Mouse (Mus musculus) myocyte (in vitro differentiated cells): ENCODE measurements around the gene Zdhhc17. TPM values are rescaled to one million over a fixed set of nuclear protein-coding genes. Genes with fewer than 3 reads are reported as not detected.

Source experiments
- H3K27me3 ChIP-seq: one replicate; pipeline ENCODE4 v1.6.1; 2011; ENCODE audit not compliant: control insufficient read depth, insufficient read depth, insufficient read length
- H3K36me3 ChIP-seq: one replicate; pipeline ENCODE4 v1.6.1; 2011; ENCODE audit not compliant: control insufficient read depth, insufficient read depth
- H3K4me2 ChIP-seq: one replicate; pipeline ENCODE4 v1.6.1; 2011; ENCODE audit warnings: low read depth, control low read depth
- H3K4me3 ChIP-seq: one replicate; pipeline ENCODE4 v1.5.1; 2011; ENCODE audit warnings: mild to moderate bottlenecking, control low read depth, moderate library complexity
- H3K79me2 ChIP-seq: one replicate; pipeline ENCODE4 v1.6.1; 2011; ENCODE audit not compliant: control insufficient read depth, insufficient read depth
- H3ac ChIP-seq: one replicate; pipeline ENCODE4 v1.6.1; 2011; ENCODE audit not compliant: control insufficient read depth, insufficient read length
- CEBPB ChIP-seq: IDR thresholded peaks from 2 replicates; pipeline ENCODE4 v1.6.1; 2011; ENCODE audit warnings: mild to moderate bottlenecking, moderate library complexity; ENCODE audit not compliant: poor library complexity, insufficient read depth, severe bottlenecking
- E2F4 ChIP-seq: IDR thresholded peaks from one replicate; pipeline ENCODE4 v1.6.1; 2011; ENCODE audit warnings: mild to moderate bottlenecking, control low read depth, moderate library complexity; ENCODE audit not compliant: insufficient read depth
- MAX ChIP-seq: IDR thresholded peaks from one replicate; pipeline ENCODE4 v1.6.1; 2011; ENCODE audit warnings: low read depth, mild to moderate bottlenecking, control low read depth
- MYOD1 ChIP-seq, 3 experiments: IDR thresholded peaks; one replicate each; pipeline ENCODE4 v1.6.1; 2011; ENCODE audit warnings: control low read depth in 2 of 3, low read depth in 2 of 3, mild to moderate bottlenecking in 2 of 3, moderate library complexity in 1 of 3; ENCODE audit not compliant: insufficient read length in 2 of 3, control insufficient read depth in 1 of 3
- MYOG ChIP-seq, 3 experiments: IDR thresholded peaks; one replicate each; pipeline ENCODE4 v1.6.1; 2011; ENCODE audit warnings: control low read depth in 2 of 3, low read depth in 2 of 3, mild to moderate bottlenecking in 2 of 3; ENCODE audit not compliant: insufficient read length in 2 of 3, control insufficient read depth in 1 of 3, insufficient read depth in 1 of 3
- POLR2A ChIP-seq: IDR thresholded peaks from one replicate; pipeline ENCODE4 v1.6.1; 2011; ENCODE audit warnings: low read depth, mild to moderate bottlenecking, control low read depth, moderate library complexity; ENCODE audit not compliant: insufficient read length
- POLR2AphosphoS2 ChIP-seq: IDR thresholded peaks from one replicate; pipeline ENCODE4 v1.6.1; 2011; ENCODE audit warnings: low read depth, control low read depth; ENCODE audit not compliant: insufficient read length
- REST ChIP-seq: IDR thresholded peaks from one replicate; pipeline ENCODE4 v1.6.1; 2011; ENCODE audit warnings: mild to moderate bottlenecking, control low read depth, moderate library complexity; ENCODE audit not compliant: insufficient read depth, insufficient read length
- SRF ChIP-seq: IDR thresholded peaks from one replicate; pipeline ENCODE4 v1.6.1; 2011; ENCODE audit warnings: low read depth; ENCODE audit not compliant: control insufficient read depth, insufficient read length
- TCF12 ChIP-seq: IDR thresholded peaks from one replicate; pipeline ENCODE4 v1.6.1; 2011; ENCODE audit warnings: mild to moderate bottlenecking, control low read depth; ENCODE audit not compliant: poor library complexity, insufficient read depth, severe bottlenecking
- TCF3 ChIP-seq: IDR thresholded peaks from one replicate; pipeline ENCODE4 v1.6.1; 2011; ENCODE audit warnings: low read depth, control low read depth; ENCODE audit not compliant: insufficient read length
- USF1 ChIP-seq: IDR thresholded peaks from one replicate; pipeline ENCODE4 v1.6.1; 2011; ENCODE audit warnings: low read depth, mild to moderate bottlenecking, control low read depth, moderate library complexity
- polyA plus RNA-seq: library from polyadenylated mRNA; unstranded; fragments of >200 nt; fragmentation: generic; extraction: Trizol; gene quantifications from one replicate; pipeline ENCODE4 v1.2.1, GENCODE M21; 2012; ENCODE audit warnings: missing spikeins

The Zdhhc17 gene
- polyA plus RNA-seq, 1 experiment, result 6.6 TPM

DNA sequence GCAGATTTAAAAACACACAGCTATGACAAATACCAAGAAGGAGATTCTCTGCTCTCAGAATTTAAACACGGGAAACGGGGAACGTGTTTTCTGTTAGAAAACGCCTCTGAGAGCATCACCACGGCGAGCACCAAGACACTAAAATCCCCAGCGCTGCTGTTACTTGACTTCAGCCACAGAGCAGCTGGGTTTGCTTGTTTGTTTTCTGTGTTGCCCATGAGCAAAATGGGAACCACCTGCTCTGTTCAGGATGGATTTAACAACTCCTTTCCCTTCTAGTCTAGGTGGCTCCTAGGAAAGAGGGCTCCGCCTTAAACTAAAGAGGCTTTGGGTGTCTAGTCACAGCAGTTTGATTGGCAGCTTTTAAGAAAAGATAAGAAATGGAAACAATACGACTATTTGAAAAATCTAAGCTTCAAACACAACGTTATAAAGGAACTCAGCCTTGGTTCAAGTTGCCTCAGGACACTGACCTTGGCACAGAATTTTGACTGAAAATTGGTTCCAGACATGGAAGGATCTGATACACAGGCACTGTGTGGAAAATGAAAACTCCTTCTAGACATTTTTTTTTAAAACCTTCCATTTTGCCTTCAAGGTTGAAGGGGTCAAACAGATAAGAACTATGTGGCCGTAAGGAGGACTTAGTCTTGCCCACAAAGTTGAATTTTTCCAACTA lies 93.1 kb downstream of the Zdhhc17 start:
- no peaks in the 10 kb centered on the region for H3K36me3 ChIP-seq
- H3K4me3 ChIP-seq, result no peak overlapping the region
- H3K79me2 ChIP-seq, result peaks cover 17% of the 10 kb centered on the region
- H3K27me3 ChIP-seq, result no peaks in the 10 kb centered on the region
- TF ChIP-seq TCF3 (no peak), MYOD1 (IDR thresholded peaks at IDR 0.05; ENCODE audit: control insufficient read depth in 1 of 3, insufficient read length in 2 of 3, low read depth in 2 of 3) (no peak), POLR2A (no peak), POLR2AphosphoS2 (no peak), TCF12 (no peak), MAX (no peak), MYOG (IDR thresholded peaks at IDR 0.05; ENCODE audit: control insufficient read depth in 1 of 3, insufficient read depth in 1 of 3, insufficient read length in 2 of 3, low read depth in 2 of 3) (no peak), USF1 (no peak), E2F4 (no peak), REST (no peak), SRF (no peak), CEBPB (no peak)
- H3ac ChIP-seq, result no peak overlapping the region
- H3K4me2 ChIP-seq, result no peak overlapping the region

DNA sequence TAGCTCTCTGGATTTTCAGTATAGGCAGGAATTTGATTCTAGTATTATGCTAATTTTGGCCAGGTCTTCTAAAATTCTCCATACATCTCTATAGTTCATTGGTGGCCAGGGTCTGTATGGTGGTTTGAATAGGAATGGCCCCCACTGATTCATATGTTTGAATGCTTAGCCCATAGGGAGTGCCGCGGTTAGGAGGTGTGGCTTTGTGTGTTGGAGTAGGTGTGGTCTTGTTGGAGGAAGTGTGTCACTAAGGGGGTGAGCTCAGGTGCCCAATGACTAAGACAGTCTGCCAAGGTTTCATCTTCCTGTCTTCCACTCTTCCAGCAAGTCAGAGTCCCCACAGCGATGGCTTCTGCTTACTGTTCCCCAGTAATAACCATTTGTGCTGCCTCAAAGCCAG lies 106.1 kb downstream of the Zdhhc17 start:
- Histone ChIP-seq H3K4me2 (no peak overlapping the region), H3K36me3 (no peaks in the 10 kb centered on the region), H3K27me3 (no peaks in the 10 kb centered on the region), H3ac (no peak overlapping the region), H3K4me3 (no peak overlapping the region), H3K79me2 (no peaks in the 10 kb centered on the region)
- TF ChIP-seq E2F4 (no peak), TCF12 (no peak), TCF3 (no peak), MYOG (IDR thresholded peaks at IDR 0.05; ENCODE audit: control insufficient read depth in 1 of 3, insufficient read depth in 1 of 3, insufficient read length in 2 of 3, low read depth in 2 of 3) (no peak), MAX (no peak), USF1 (no peak), MYOD1 (IDR thresholded peaks at IDR 0.05; ENCODE audit: control insufficient read depth in 1 of 3, insufficient read length in 2 of 3, low read depth in 2 of 3) (no peak), REST (no peak), SRF (no peak), POLR2A (no peak), POLR2AphosphoS2 (no peak), CEBPB (no peak)

DNA sequence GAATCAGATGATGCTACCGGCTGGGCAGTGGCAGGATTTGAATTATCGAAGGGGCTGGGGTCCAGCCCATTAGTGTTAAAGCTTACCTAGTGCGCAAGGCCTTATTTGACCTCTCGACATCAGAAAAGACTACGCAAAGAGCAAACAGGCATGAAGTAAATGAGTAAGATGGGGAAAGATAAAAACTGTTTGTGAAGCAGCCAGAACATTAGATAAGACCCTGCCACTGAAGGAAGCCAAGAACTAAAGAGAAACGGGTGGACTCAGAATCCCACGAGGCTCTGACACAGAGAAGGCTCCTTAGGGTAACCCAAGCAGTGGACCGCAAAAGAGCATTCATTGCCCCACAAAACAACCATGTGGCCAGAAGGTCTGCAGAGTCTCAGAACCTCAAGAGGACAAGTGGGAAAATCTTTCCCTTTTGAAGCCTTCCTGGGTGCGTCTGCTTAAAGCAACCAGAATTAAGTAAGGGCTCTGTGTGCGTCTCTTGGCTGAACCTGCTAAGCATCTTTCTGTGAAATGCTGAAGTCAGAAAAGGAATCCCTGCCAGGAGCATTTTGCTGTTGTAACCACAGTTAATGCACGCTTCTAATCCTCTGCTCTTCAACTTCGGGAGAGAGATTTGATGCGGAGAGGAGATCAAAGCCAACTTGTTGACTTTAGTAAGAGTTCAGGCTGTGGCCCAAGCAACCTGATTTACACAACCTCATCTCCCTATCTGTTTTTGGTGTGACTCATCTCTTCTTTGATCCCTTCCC lies 110.0 kb downstream of the Zdhhc17 start:
- no peaks in the 10 kb centered on the region for H3K79me2 ChIP-seq
- no peak for TF ChIP-seq REST
- H3K4me3 ChIP-seq, result no peak overlapping the region
- no peaks in the 10 kb centered on the region for H3K36me3 ChIP-seq
- no peaks in the 10 kb centered on the region for H3K27me3 ChIP-seq
- no peak overlapping the region for H3K4me2 ChIP-seq
- H3ac ChIP-seq, result no peak overlapping the region

Other genes with a start within 250 kb of the Zdhhc17 start
- 264 TPM for gene Csrp2, start 90.4 kb downstream of the Zdhhc17 start, polyA plus RNA-seq
- gene Osbpl8, start 154.6 kb upstream of the Zdhhc17 start, polyA plus RNA-seq, result 5.3 TPM